Mouse (Mus musculus): ENCODE measurements around the gene Dnah5.

DNA sequence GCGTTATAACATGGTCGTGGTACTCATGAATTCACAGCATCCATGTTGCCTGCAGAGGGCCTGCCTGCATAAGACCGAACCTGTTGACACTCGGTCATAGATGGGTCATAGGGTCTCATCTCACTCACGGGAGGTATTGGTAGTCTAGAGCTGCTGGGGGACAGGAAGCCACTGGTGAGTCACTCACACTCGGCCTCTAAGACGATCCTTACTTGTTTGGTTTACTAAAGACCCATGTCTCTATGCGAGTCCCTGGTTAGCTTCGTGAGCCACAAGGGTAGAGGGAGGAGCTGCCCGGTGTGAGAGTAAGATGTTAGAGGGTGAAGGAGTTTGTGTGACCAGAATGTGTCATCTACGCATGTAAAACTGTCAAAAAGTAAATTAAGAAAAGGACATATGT, 24.6 kb upstream of the Dnah5 start:
- TF ChIP-seq CTCF (IDR thresholded peaks at IDR 0.05; ENCODE audit: extremely low read depth, insufficient read depth, insufficient read length, insufficient replicate concordance) = no peak
- TF ChIP-seq POLR2A (IDR thresholded peaks at IDR 0.05; ENCODE audit: low read depth, low read length) = no peak

All from spleen, adult 2 months (tissue).